Mouse (Mus musculus) CD8-positive naive resting alpha-beta T cell, adult 57 days (primary cell): ENCODE measurements around the gene Ifitm10. TPM values are rescaled to one million over a fixed set of nuclear protein-coding genes. Genes with fewer than 3 reads are reported as not detected.

Source experiments
- total RNA-seq: library from RNA; stranded (reverse); gene quantifications from one replicate; pipeline ENCODE4 v1.2.4, GENCODE M21; 2023

Ifitm10 gene
- 14.5 TPM for total RNA-seq

DNA sequence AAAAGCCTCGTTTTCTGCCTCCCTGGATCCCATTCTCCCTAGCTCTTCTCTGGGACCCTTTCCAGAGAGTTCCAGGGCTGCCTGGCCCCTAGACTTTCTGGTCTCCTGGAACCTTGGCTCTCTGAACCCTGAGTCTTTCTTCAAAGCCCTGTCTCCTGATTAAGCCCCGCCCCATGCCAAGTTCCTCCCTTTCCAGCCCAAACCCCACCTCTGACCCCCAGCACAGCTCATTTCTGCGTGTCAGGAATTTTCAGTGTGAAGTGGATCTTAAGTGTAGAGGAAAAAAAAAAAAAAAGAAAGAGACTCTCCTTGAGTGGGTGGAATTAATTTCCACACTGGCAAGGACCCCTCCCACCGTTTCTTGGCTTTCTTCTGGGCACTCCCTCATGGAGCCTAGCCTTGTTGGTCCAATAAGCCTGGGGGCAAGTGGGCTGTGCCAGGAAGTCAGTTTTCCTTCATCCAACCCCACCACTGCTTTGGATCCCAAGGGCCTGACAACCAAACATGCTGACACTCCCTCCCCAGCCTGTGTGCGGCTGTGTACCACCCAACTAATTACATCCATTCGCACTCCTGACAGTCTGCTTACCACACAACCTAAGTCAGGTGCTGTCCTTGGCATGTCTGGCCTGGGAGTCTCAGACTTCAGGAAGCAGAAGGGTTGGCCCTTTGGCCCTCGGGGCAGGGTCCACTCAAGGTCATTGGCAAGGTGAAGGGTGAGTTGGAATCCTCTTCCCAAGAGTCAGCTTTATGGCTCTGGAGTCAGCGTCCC lies at the start of gene Ifitm10:
Gene Ifitm10, minus strand, starts transcription at position 113 of the 772 bp plus-strand sequence.

DNA sequence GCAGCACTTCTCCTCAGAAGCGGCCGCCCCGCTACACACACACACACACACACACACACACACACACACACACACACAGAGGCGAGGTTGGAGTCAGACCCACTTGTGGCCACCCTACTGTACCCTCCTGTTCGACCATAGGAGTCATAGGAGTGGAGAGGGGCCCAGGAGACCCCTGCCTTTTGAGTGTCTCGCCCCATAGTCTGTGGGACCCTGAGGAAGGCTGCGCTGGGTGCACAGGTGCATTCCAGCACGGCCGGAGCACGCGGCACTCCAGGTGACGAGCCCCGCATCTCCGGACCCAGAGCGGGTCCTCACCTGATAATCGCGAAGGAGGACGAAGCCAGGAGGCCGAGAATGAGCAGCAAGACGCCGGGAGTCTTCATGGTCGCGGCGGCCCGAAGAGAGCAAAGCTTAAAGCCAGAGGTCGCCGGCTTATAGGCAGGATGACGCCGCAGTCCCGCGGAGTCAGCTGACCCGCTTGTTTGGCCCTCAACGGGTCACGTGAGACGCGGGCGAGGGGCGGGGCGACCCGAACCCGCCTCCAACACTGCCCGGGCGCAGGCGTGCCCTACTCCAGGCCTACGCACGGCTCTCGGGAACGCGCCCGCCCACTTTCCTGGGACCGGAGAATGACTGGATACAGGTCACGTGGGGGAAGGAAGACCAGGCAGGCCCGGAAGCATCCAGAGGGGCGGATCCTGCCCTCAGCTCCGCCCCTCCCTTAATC lies 14.0 kb upstream of the Ifitm10 start, which contains the start of gene Ctsd:
Gene Ctsd, minus strand, starts transcription at position 620 of the 730 bp plus-strand sequence.

DNA sequence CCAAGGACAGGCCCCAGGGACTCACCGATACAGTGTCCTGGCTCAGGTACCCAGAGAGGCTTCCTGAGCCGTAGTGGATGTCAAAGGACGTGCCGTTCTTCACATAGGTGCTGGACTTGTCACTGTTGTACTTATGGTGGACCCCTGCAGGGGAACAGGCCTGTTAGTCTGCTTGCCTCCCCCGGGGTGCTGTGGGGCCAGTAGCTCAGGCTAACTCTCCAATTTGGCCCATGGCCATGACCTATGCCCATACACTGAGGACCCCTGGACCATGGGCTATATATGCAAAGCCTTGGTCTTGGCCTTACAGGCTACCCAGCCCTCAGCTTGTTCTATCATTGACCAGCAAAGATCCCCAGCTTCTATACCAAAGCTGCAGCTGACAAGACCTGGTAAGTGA lies 9.0 kb upstream of the Ifitm10 start, which contains the start of gene Gm49369:
Gene Gm49369, minus strand, starts transcription at position 101 of the 400 bp plus-strand sequence.

DNA sequence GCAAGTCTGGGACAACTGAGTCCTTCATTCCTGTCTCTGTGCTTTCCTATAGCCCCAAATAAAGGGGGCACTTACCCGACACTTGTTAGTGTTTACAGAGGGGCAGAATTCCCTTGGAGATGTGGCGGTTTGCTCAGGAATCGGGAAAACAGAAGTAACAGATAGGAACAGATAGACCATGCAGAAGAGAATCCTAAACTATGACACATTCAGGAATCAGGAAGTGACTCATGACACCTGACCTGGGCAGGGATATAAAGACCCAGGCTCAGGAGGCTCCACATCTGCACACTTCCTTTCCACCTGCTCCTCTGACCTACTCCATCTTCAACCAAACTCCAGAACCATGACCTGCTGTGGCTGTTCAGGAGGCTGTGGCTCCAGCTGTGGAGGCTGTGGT lies 70.3 kb downstream of the Ifitm10 start, which contains the start of gene Krtap5-4:
Gene Krtap5-4, plus strand, starts transcription at position 301 of the 400 bp plus-strand sequence.

DNA sequence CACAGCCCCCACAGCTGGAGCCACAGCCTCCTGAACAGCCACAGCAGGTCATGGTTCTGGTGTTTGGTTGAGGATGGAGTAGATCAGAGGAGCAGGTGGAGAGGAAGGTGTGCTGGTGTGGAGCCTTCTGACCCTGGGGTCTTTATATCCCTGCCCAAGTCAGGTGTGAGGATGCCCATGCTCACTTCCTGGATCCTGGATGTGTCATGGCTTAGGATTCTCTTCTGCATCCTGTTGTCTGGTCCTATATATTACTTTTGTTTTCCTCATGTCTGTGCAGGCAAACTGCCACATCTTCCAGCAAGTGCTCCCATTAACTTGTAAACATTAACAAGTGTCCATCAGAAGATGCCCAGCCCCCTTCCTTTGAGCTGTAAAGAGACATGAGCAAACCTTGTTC lies 76.5 kb downstream of the Ifitm10 start, which contains the start of gene Krtap5-1:
Gene Krtap5-1, minus strand, starts transcription at position 101 of the 400 bp plus-strand sequence.

Other genes with a start within 250 kb of the Ifitm10 start
- not detected for gene Gm39115, start 237.7 kb downstream of the Ifitm10 start, total RNA-seq
- gene Gm45337, start 229.1 kb downstream of the Ifitm10 start, total RNA-seq = not detected
- not detected for gene Gm29735, start 216.6 kb downstream of the Ifitm10 start, total RNA-seq
- not detected for gene Gm4553, start 208.0 kb downstream of the Ifitm10 start, total RNA-seq
- not detected for gene Krtap5-2, start 197.7 kb downstream of the Ifitm10 start, total RNA-seq
- not detected for gene Gm10153, start 183.4 kb downstream of the Ifitm10 start, total RNA-seq
- not detected for gene Krtap5-3, start 172.4 kb downstream of the Ifitm10 start, total RNA-seq
- not detected for gene Gm7579, start 161.9 kb downstream of the Ifitm10 start, total RNA-seq
- gene Krtap5-5, start 143.8 kb downstream of the Ifitm10 start, total RNA-seq = not detected
- not detected for gene Gm40460, start 132.7 kb downstream of the Ifitm10 start, total RNA-seq
- not detected for gene Gm2431, start 115.4 kb downstream of the Ifitm10 start, total RNA-seq
- not detected for gene Gm4559, start 99.4 kb downstream of the Ifitm10 start, total RNA-seq
- not detected for gene Krtap5-1, start 76.6 kb downstream of the Ifitm10 start, total RNA-seq
- gene Krtap5-4, start 70.2 kb downstream of the Ifitm10 start, total RNA-seq = not detected
- 3.6 TPM for gene Gm49369, start 8.9 kb upstream of the Ifitm10 start, total RNA-seq
- 213 TPM for gene Ctsd, start 14.3 kb upstream of the Ifitm10 start, total RNA-seq
- gene Syt8, start 61.1 kb upstream of the Ifitm10 start, total RNA-seq = not detected
- gene Tnni2, start 68.1 kb upstream of the Ifitm10 start, total RNA-seq = not detected
- 696 TPM for gene Lsp1, start 87.1 kb upstream of the Ifitm10 start, total RNA-seq
- gene Tnnt3, start 125.1 kb upstream of the Ifitm10 start, total RNA-seq = 46.5 TPM
- 14.5 TPM for gene Mrpl23, start 158.9 kb upstream of the Ifitm10 start, total RNA-seq